Mouse (Mus musculus) mesoderm, embryonic 11.5 days (tissue): ENCODE results near the gene 0610040J01Rik.
A peak's percentile ranks its signal among the peaks of the same experiment; 100 is the strongest.

Experiments
- DNase-seq: peaks from one replicate; pipeline ENCODE4 v3.0.0-alpha.2; 2012; ENCODE audit warnings: low read depth, low spot score

Gene 0610040J01Rik

GRCm38 (mm10) chr5:63811819-63812508, at the start of gene 0610040J01Rik:
TSS of gene 0610040J01Rik (plus strand) at chr5:63812363.
- peak; percentile 82 for DNase-seq

- DNase-seq: no peak
Observed at GRCm38 (mm10) chr5:63765886-63766285, 46.3 kb upstream of the 0610040J01Rik start.

DNA sequence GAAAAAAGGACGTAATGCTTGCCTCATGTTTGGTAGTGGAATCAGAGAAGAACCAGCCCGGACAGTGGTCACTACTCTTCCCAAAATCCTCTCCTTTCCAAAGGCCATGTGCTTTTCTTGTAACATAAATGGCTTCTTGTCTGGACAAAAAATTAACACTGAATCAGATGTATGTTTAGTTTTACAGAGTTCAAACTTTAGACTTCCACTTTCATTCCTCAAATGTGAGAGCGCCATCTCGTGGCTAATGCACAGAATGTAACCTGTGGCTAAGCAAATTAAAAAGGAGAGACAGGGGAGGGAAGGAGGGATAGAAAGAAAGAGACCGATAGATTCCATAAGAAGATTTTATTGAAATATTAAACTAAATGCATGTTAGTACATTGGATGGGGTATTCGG, 45.4 kb upstream of the 0610040J01Rik start:
- peak; percentile 69 for DNase-seq

GRCm38 (mm10) chr5:63767464-63767863, 44.7 kb upstream of the 0610040J01Rik start:
- DNase-seq: no peak

- no peak for DNase-seq
Observed at GRCm38 (mm10) chr5:63768220-63768619, 43.9 kb upstream of the 0610040J01Rik start.

GRCm38 (mm10) chr5:63772971-63773370, 39.2 kb upstream of the 0610040J01Rik start:
- DNase-seq: no peak

DNA sequence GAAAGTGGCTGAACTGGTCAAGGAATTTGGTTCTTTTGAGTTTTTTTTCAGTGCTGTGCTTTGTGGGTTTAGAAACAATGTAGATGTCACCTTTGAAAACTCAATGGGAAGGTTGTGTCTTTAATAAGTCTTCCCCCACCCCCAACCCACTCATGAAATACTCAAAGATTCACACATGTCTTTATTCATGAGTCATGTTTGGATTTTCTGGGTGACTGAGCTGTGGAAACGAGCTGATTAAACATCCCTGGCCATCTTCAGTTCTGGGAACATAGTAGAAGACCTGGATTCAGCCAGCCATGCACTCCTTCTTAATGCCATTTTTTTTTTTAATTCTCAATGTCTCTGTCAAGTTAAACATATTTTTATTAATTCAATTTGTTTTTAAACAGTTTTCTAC, 38.6 kb upstream of the 0610040J01Rik start:
- DNase-seq: no peak

DNA sequence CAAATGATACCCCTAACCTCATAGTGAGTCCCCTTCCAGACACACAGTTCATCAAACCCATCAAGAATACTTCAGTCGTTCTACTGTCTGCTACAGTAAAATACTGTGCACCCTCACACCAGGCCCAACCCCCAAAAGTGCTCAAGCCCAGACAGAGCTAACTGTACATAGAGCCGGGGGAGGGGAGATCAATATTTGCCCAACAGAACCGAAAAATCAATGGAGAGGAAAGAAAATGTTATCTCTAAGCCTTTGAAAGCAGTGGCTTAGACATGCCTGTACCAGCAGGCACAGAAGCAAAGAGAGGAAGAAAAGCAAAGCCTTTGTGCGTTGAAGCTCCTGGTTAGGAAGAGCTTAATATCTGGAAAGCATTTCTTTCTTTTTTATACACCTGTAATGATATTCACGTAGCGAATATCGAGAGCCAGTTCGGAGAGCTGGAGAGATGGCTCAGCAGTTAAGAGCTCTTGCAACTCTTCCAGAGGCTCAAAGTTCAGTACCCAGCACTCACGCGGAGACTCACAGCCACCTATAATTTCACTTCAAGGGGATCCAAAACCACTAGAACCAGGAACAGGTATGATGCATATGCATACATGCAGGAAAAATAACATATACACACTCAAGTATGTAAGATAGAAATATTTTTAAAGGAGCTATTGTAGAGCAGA, 23.9 kb upstream of the 0610040J01Rik start:
- no peak for DNase-seq

DNA sequence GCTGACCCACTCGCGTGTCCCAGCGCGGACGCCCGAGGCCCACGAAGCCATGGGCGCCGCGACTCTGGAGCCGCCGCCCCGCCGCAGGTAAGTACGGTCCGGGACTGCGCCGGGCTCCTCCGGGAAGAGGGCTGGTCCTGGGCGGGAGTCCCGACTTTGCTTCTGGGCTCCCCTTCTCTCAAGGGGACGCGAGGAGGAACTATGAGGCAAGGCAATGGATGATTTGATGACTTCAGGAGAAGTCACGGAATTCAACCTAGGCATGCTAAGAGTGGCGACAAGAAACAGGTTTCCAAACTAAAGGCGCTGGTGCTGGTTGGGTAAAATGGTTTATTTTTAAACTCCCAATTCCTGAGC, 324 bp downstream of the 0610040J01Rik start:
- DNase-seq: peak; percentile 12

- DNase-seq: no peak
Observed at GRCm38 (mm10) chr5:63816643-63817042, 4.5 kb downstream of the 0610040J01Rik start.

DNA sequence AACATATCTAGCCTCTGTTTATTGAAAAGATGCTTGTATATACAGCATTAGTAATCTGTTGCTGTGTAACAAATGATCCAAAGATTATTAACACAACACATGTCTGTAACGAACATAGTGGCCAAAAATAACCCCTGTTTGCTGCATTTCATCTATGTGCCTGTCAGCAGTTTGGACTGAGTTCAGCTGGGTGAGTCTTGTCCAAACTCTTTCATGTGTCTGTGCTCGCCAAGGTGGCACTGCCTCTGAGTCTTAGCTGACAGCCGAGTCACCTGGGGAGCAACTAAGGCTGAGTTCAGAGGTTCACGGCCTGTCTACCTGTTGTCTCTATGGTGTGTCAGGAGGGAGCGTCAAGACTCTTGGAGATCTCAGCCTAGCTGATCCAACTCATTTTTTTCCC, 5.1 kb downstream of the 0610040J01Rik start:
- DNase-seq: no peak

- DNase-seq: no peak
Observed at GRCm38 (mm10) chr5:63818975-63819374, 6.8 kb downstream of the 0610040J01Rik start.

- DNase-seq: no peak
Observed at GRCm38 (mm10) chr5:63819519-63819918, 7.4 kb downstream of the 0610040J01Rik start.

DNA sequence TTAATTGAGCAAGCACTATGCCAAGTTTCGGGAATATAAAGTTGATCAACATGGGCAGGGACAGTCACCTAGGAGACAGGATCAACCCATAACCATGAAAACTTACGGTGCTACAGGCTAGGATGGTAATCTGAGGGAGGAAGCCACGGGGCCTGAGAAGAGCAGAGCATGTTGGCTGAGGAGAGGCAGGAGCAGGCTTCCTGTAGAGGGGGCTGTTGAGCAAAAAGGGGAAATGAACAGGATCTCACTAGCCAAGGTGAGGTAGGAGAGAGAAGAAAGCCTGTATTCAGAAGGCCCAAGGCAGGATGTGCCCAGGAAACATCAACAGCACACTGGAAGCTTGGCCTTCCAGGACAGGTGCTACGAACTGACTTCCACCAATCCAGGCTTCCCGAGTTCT, 9.0 kb downstream of the 0610040J01Rik start:
- DNase-seq: no peak

- no peak for DNase-seq
Observed at GRCm38 (mm10) chr5:63821860-63822259, 9.7 kb downstream of the 0610040J01Rik start.

- DNase-seq: no peak
Observed at GRCm38 (mm10) chr5:63823362-63824332, 11.5 kb downstream of the 0610040J01Rik start.

DNA sequence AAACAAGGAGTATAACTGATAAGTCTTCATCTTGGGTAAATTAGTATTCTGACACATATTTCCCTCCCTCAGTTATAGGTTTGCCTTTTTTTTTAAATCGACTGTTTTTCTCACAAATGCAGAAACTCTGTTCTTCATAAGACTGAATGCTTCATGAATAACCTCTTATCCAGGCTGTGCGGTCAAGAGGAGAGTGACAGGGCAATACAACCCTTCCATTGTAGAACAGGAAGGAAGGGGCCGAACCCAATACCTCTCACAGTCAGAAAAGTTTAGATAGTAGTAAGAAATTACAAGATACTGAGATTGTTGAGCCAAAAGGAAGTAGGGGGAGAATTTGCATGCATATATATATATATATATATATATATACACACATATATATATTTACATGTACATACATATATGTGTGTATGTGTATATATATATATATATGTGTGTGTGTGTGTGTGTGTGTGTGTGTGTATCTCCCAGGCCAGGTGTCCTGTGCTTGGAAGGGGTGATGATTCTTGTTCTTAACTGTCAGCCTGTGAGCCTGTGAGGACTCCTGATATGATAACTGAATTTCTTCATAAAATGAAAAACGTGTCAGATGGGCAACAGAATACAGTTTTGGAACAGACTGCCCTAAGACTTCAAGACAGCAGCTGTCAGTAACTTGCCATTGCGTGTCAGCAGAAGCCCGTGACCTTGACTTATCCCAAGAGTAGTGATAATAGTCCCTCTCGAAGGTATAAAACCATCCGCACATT, 12.6 kb downstream of the 0610040J01Rik start:
- DNase-seq: no peak

DNA sequence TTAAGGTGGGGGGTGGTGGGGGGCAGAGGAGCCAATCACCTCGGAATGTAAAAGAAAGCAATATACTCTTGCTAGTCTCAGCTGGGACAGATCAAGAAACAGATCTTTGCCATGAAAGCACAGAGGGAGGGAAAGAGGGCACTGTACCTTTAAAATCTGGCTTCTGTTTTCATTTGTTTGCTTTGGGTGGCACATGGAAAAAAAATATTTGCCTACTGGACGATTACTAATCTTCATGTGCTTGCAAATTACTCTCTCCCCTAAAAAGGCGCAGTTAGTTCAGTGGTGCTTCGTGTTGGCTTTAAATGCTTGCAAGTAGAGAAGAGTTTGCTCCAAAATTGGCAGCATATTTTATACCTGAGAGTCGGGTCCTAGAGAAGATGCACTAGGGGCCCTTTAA, 13.7 kb downstream of the 0610040J01Rik start:
- DNase-seq: no peak

DNA sequence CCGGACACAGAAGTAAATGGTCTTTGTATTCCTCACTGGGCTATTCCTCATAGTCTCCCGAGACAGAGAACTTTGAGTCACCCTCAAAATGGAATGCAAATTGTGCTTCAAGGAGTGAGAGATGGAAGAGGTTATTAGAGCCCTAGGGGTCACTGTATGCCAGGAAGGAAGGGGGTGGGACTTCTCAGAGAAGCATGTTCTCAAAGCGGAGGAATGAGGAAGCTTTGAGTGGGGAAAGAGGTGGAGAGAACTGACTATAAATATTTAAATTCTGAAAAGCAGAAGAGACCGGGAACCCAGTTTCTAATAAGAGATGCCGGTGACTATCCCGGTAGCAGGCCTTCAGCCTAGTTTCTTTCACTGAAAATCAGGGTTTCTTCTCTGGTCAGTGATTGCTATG, 14.8 kb downstream of the 0610040J01Rik start:
- DNase-seq: peak; percentile 7

GRCm38 (mm10) chr5:63827415-63828053, 15.4 kb downstream of the 0610040J01Rik start:
- DNase-seq: no peak
